Mouse (Mus musculus) heart, adult 2 months (tissue): Measurements from ENCODE around the gene Vwf.

Experiments
- CTCF ChIP-seq: fragments of 200-600 bp; IDR thresholded peaks from 2 replicates; pipeline ENCODE4 v1.8.1; 2022; ENCODE audit warnings: antibody characterized with exemption, mild to moderate bottlenecking, moderate library complexity
- POLR2A ChIP-seq: fragments of 200-500 bp; IDR thresholded peaks from 2 replicates; pipeline ENCODE4 v1.6.1; 2011; ENCODE audit warnings: mild to moderate bottlenecking, low read depth, low read length, control low read depth; ENCODE audit not compliant: insufficient read depth

DNA sequence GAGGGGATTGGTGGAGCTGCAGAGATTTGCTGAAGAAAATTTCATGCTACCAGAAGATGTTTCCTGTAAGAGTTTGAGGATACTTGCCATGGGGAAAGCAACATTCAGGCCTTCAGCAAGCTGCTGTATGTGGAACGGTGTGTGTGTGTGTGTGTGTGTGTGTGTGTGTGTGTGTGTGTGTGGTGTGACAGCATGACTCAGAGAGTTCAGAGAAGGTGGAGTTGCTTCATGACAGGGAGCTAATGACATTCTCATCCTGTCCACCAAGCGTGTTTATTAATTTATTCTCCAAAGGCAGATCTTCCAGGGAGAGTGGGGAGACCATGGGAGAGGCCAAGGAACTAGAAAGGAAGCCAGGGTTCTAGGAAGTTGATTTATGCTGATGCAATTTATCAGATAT is 117.3 kb downstream of the Vwf start:
- no peak for TF ChIP-seq CTCF
- no peak for TF ChIP-seq POLR2A
